ENCODE assay signal across 24 mouse cellular contexts in genomic region chr11:35938790-35939385, GRCm38 (mm10). TPM values are rescaled to one million over a fixed set of nuclear protein-coding genes. Genes with fewer than 3 reads are reported as not detected.
DNase-seq lines count a peak whose midpoint lies in the region; ATAC-seq and TF ChIP-seq lines count a peak whose summit lies in the region.
"Had no signal": no experiment of that assay in that cellular context is flagged by ENCODE, and none has a peak within 500 bp of the region (broad histone marks: within the 10 kb centered on the region; RNA-seq: fewer than 3 reads in every experiment).

No protein-coding gene starts in this region.

- peaks cover 57% of the 10 kb centered on the region for H3K4me1 ChIP-seq in hindbrain, embryonic 10.5 days (replicated peaks)
- 0 out of 2 replicates have a peak, but pooled peaks cover 6% of the 10 kb centered on the region for H3K4me1 ChIP-seq in hindbrain, embryonic 14.5 days (replicated peaks; ENCODE audit: control insufficient read depth, insufficient read depth, low read length)
- no peaks in the 10 kb centered on the region; the same call in 1 of the 2 replicates for H3K4me1 ChIP-seq in lung, postnatal 0 days (ENCODE audit: insufficient read depth, low read depth, low read length)
- peaks cover 21% of the 10 kb centered on the region; the same call in 1 of the 2 replicates for H3K4me1 ChIP-seq in kidney, postnatal 0 days (replicated peaks; ENCODE audit: insufficient read depth, low read length)
- H3K4me1 ChIP-seq: megakaryocyte, embryonic 14.5 days; stomach, embryonic 15.5 days had no signal

- no peak for TF ChIP-seq CTCF in lung, postnatal 0 days (IDR thresholded peaks at IDR 0.05)
- TF ChIP-seq CTCF in kidney, postnatal 0 days (IDR thresholded peaks at IDR 0.05; ENCODE audit: low read depth): no peak

- TF ChIP-seq EP300 in lung, postnatal 0 days (IDR thresholded peaks at IDR 0.05): no peak

- no peak for DNase-seq in hindbrain, embryonic 10.5 days (ENCODE audit: low spot score)
- no peak for DNase-seq in hindbrain, embryonic 14.5 days (ENCODE audit: low spot score)
- DNase-seq in lung, postnatal 0 days (ENCODE audit: low spot score): peak; percentile 66
- DNase-seq in lung, postnatal 25 days (ENCODE audit: low spot score): no peak
- peak; percentile 76 for DNase-seq in kidney, postnatal 0 days (ENCODE audit: low spot score)
- DNase-seq in yolk sac, embryonic 10.5 days (ENCODE audit: low spot score): peak; percentile 52
- DNase-seq in testis, postnatal 10 days (ENCODE audit: low spot score): no peak
- DNase-seq in layer of hippocampus, postnatal 36 days: no peak
- DNase-seq: adrenal gland, postnatal 36 days; cerebellum, adult 2 months; left cerebral cortex, postnatal 4 days; liver; midbrain, embryonic 14.5 days; right cerebral cortex, postnatal 25 days; thymus, adult 2 months had no signal

- 68% methylated on average over 6 of the region's 6 CpGs for WGBS in hindbrain, embryonic 10.5 days
- WGBS in hindbrain, embryonic 14.5 days: 49% methylated on average over 6 of the region's 6 CpGs
- 52% methylated on average over 6 of the region's 6 CpGs for WGBS in lung, postnatal 0 days
- 39% methylated on average over 6 of the region's 6 CpGs for WGBS in kidney, postnatal 0 days

- ATAC-seq in hindbrain, embryonic 14.5 days (ENCODE audit: low FRiP score): no peak
- peak; percentile 43 for ATAC-seq in lung, postnatal 0 days
- ATAC-seq in kidney, postnatal 0 days (replicated peaks; ENCODE audit: low FRiP score, low read depth): peak; percentile 88
- ATAC-seq: forebrain, embryonic 14.5 days had no signal

- H3K27me3 ChIP-seq in hindbrain, embryonic 10.5 days (ENCODE audit: insufficient read depth, poor library complexity, severe bottlenecking): no peaks in the 10 kb centered on the region
- no peaks in the 10 kb centered on the region for H3K27me3 ChIP-seq in hindbrain, embryonic 14.5 days (ENCODE audit: control insufficient read depth, insufficient read depth, low read length)
- H3K27me3 ChIP-seq in lung, postnatal 0 days (replicated peaks; ENCODE audit: insufficient read depth, low read length): no peaks in the 10 kb centered on the region
- no peaks in the 10 kb centered on the region for H3K27me3 ChIP-seq in kidney, postnatal 0 days (ENCODE audit: insufficient read depth, low read length)
- H3K27me3 ChIP-seq: hindbrain, embryonic 12.5 days; megakaryocyte, embryonic 14.5 days; stomach, embryonic 15.5 days had no signal

- H3K36me3 ChIP-seq in hindbrain, embryonic 10.5 days: no peaks in the 10 kb centered on the region
- no peaks in the 10 kb centered on the region for H3K36me3 ChIP-seq in hindbrain, embryonic 14.5 days (replicated peaks; ENCODE audit: control insufficient read depth, insufficient read depth)
- no peaks in the 10 kb centered on the region for H3K36me3 ChIP-seq in lung, postnatal 0 days (ENCODE audit: insufficient read depth, low read length)
- H3K36me3 ChIP-seq in kidney, postnatal 0 days (ENCODE audit: insufficient read depth, low read length): no peaks in the 10 kb centered on the region
- H3K36me3 ChIP-seq: G1E; heart, embryonic 10.5 days; hindbrain, embryonic 12.5 days; stomach, embryonic 15.5 days had no signal

- H3K9ac ChIP-seq in hindbrain, embryonic 14.5 days: no peak overlapping the region
- no peak overlapping the region for H3K9ac ChIP-seq in lung, postnatal 0 days (replicated peaks; ENCODE audit: low read depth)
- no peak overlapping the region for H3K9ac ChIP-seq in kidney, postnatal 0 days (ENCODE audit: low read depth, low read length)
- H3K9ac ChIP-seq: hindbrain, embryonic 12.5 days; stomach, embryonic 15.5 days had no signal

- H3K4me3 ChIP-seq in hindbrain, embryonic 10.5 days: no peak overlapping the region
- no peak overlapping the region for H3K4me3 ChIP-seq in hindbrain, embryonic 14.5 days (replicated peaks; ENCODE audit: low read length)
- H3K4me3 ChIP-seq in lung, postnatal 0 days (ENCODE audit: low read depth, low read length): no peak overlapping the region
- H3K4me3 ChIP-seq in kidney, postnatal 0 days (replicated peaks; ENCODE audit: low read depth, low read length): no peak overlapping the region
- H3K4me3 ChIP-seq: erythroblast, embryonic 14.5 days; heart, embryonic 10.5 days; hindbrain, embryonic 12.5 days; left cerebral cortex, adult 2 months; megakaryocyte, embryonic 14.5 days; myocyte; stomach, embryonic 15.5 days had no signal

- H3K4me2 ChIP-seq in hindbrain, embryonic 14.5 days (replicated peaks): no peak overlapping the region
- H3K4me2 ChIP-seq in lung, postnatal 0 days (replicated peaks; ENCODE audit: low read depth, low read length): no peak overlapping the region
- no peak overlapping the region for H3K4me2 ChIP-seq in kidney, postnatal 0 days (ENCODE audit: low read length)
- H3K4me2 ChIP-seq: hindbrain, embryonic 12.5 days; stomach, embryonic 15.5 days had no signal

- H3K9me3 ChIP-seq in hindbrain, embryonic 10.5 days: no peaks in the 10 kb centered on the region
- no peaks in the 10 kb centered on the region for H3K9me3 ChIP-seq in hindbrain, embryonic 14.5 days (ENCODE audit: control insufficient read depth, low read length)
- no peaks in the 10 kb centered on the region for H3K9me3 ChIP-seq in lung, postnatal 0 days (ENCODE audit: low read length)
- H3K9me3 ChIP-seq in kidney, postnatal 0 days (replicated peaks; ENCODE audit: low read length): no peaks in the 10 kb centered on the region
- H3K9me3 ChIP-seq: heart, embryonic 10.5 days; hindbrain, embryonic 12.5 days; megakaryocyte, embryonic 14.5 days; stomach, embryonic 15.5 days had no signal

- H3K27ac ChIP-seq in hindbrain, embryonic 10.5 days: 0 out of 2 replicates have a peak overlapping the region, but pooled peaks have one; percentile 45
- no peak overlapping the region for H3K27ac ChIP-seq in hindbrain, embryonic 14.5 days
- peak overlapping the region; percentile 34 for H3K27ac ChIP-seq in lung, postnatal 0 days (ENCODE audit: low read length)
- peak overlapping the region; percentile 81 for H3K27ac ChIP-seq in kidney, postnatal 0 days
- H3K27ac ChIP-seq: heart, embryonic 10.5 days; hindbrain, embryonic 12.5 days; left cerebral cortex, adult 2 months; stomach, embryonic 15.5 days had no signal

RNA-seq across cellular contexts. Expression of gene Wwc1, which starts 41.4 kb away (rescaled TPM):
- 3.9 and 4.9 TPM in 2 replicates for polyA plus RNA-seq in hindbrain, embryonic 10.5 days (2016; fragmentation: Nextera tagmentation; extraction: Ambion mirVana)
- polyA plus RNA-seq in hindbrain, embryonic 14.5 days (2014; fragmentation: Nextera tagmentation; extraction: Ambion mirVana): 9.3 and 10.1 TPM in 2 replicates
- polyA plus RNA-seq in lung, postnatal 0 days (2015; fragmentation: Nextera tagmentation; extraction: Ambion mirVana): 22.1 and 31.0 TPM in 2 replicates
- 15.6 and 20.4 TPM in 2 replicates for polyA plus RNA-seq in kidney, postnatal 0 days (2015; fragmentation: Nextera tagmentation; extraction: Ambion mirVana)
- 100 to 1,000 TPM; 103 to 104 TPM for total RNA-seq in layer of hippocampus, postnatal 36 days (2021)

Comparison
In these comparisons a context has a peak if more than half of its experiments do, and no peak if none do; other contexts are left out.
1. DNase-seq: peak in lung, postnatal 0 days (single experiment), kidney, postnatal 0 days (single experiment) and yolk sac, embryonic 10.5 days (single experiment); none in hindbrain, embryonic 10.5 days (single experiment), hindbrain, embryonic 14.5 days (single experiment), lung, postnatal 25 days (single experiment), testis, postnatal 10 days (single experiment) and layer of hippocampus, postnatal 36 days (0 of 2).